Mouse (Mus musculus): ENCODE measurements around the gene Nfe2l3.

DNA sequence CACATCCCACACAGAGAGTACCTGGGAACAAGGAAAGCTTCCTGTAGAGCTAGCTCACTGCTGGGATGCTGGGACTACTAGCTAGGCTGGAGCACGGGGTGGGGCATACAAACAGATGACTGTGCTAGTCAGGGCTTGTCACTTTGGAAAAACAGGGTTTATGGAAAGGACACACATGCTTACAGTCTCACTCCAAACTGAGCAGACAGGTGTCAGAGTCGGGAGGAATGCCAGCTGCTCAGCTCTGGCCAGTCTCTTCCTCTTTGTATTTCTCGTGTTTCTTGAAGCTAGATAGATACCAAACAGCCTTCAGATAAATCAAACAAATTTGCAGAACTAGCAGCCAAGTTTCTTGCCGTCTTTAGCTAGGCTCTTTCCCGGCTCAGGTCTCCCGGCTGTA is 31.2 kb upstream of the Nfe2l3 start:
- TF ChIP-seq CTCF (IDR thresholded peaks at IDR 0.05; ENCODE audit: low read depth, low read length) = no peak
- no peak for TF ChIP-seq POLR2A (IDR thresholded peaks at IDR 0.05; ENCODE audit: borderline replicate concordance, low read depth, low read length)

Measured in bone marrow macrophage, adult 2 months (primary cell).